Mouse (Mus musculus): ENCODE results near the gene Gm20388.

DNA sequence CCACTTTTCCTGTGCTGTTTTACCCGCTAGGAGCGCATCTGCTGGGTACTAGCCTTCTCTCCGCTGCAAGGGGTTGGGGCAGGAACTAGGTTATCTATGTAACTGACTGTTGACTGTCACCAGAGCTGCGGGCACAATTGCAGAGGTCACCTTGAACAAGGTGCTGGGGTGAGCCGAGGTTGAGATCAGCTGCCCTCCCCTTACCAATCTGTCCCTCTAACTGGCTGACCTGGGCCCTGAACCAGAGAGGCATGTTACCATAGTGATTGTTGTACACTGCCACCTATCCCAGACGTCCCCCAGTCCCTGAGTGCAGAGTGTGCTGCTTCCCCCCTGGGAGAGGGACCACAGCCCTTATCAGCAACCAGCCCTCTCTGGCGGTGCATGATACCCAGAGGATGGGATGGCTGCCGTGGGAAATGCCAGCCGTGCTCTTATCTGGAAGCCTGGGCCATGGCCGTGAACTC is 2410.8 kb downstream of the Gm20388 start:
- no peak for TF ChIP-seq CTCF (IDR thresholded peaks at IDR 0.05; ENCODE audit: extremely low read depth, insufficient read depth, low read length)
- no peak for TF ChIP-seq POLR2A (IDR thresholded peaks at IDR 0.05; ENCODE audit: extremely low read depth, insufficient read depth, low read length)

Data from cortical plate, adult 2 months (tissue).